Comparison of ENCODE assay signal across 24 mouse cellular contexts in the genomic region with DNA sequence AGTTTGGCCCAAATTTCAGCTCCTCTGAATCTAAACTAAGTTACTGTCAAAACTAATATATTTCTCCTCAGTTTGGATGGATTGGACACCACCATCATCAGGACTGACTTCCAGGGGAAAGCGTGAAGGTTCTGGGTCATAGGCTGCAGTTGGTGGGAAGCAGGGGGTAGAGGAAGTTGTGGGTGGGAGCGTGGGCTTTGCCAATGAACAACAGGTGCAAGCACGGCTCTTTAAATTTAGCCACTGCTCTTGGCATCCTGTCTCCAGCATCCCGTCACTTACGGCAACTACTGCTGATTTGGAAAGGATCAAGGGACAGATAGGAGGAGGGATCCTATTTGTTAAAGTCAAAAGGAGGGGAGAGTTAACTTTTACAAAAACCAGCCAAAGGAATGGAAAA. TPM values are rescaled to one million over a fixed set of nuclear protein-coding genes. Genes with fewer than 3 reads are reported as not detected.
DNase-seq lines count a peak whose midpoint lies in the region; ATAC-seq and TF ChIP-seq lines count a peak whose summit lies in the region.
"Had no signal": no experiment of that assay in that cellular context is flagged by ENCODE, and none has a peak within 500 bp of the region (broad histone marks: within the 10 kb centered on the region; RNA-seq: fewer than 3 reads in every experiment).

No protein-coding gene starts in this region.

- peak overlapping the region; percentile 67 for H3K27ac ChIP-seq in gastrocnemius, adult 2 months
- H3K27ac ChIP-seq in forebrain, embryonic 15.5 days (replicated peaks) = no peak overlapping the region
- H3K27ac ChIP-seq: forebrain, embryonic 12.5 days; hindbrain, embryonic 15.5 days; limb, embryonic 13.5 days; liver, embryonic 14.5 days; neural tube, embryonic 13.5 days had no signal

- intact Hi-C loops in left cerebral cortex, postnatal 4 days (cut with DNase I) = no loop called here
- intact Hi-C loops in gastrocnemius, adult 2 months (cut with DNase I) = no loop called here

- H3K4me2 ChIP-seq in forebrain, embryonic 15.5 days (replicated peaks) = no peak overlapping the region
- H3K4me2 ChIP-seq: forebrain, embryonic 12.5 days; hindbrain, embryonic 15.5 days; limb, embryonic 13.5 days; neural tube, embryonic 13.5 days had no signal

- no peaks in the 10 kb centered on the region for H3K36me3 ChIP-seq in forebrain, embryonic 15.5 days
- H3K36me3 ChIP-seq: forebrain, embryonic 12.5 days; hindbrain, embryonic 15.5 days; limb, embryonic 13.5 days; neural tube, embryonic 13.5 days had no signal

- H3K27me3 ChIP-seq in forebrain, embryonic 15.5 days = no peaks in the 10 kb centered on the region
- H3K27me3 ChIP-seq: hindbrain, embryonic 15.5 days; limb, embryonic 13.5 days; neural tube, embryonic 13.5 days had no signal

- no peak for TF ChIP-seq CTCF in gastrocnemius, adult 2 months (IDR thresholded peaks at IDR 0.05)

- 71% methylated on average over 5 of the region's 5 CpGs for WGBS in forebrain, embryonic 15.5 days

- no peak overlapping the region for H3K9ac ChIP-seq in forebrain, embryonic 15.5 days (replicated peaks)
- H3K9ac ChIP-seq: forebrain, embryonic 12.5 days; hindbrain, embryonic 15.5 days; limb, embryonic 13.5 days; liver, embryonic 14.5 days; neural tube, embryonic 13.5 days had no signal

- H3K4me3 ChIP-seq in gastrocnemius, adult 2 months = no peak overlapping the region
- no peak overlapping the region for H3K4me3 ChIP-seq in forebrain, embryonic 15.5 days
- H3K4me3 ChIP-seq: forebrain, embryonic 12.5 days; hindbrain, embryonic 15.5 days; limb, embryonic 13.5 days; neural tube, embryonic 13.5 days had no signal

- no peaks in the 10 kb centered on the region for H3K9me3 ChIP-seq in forebrain, embryonic 15.5 days
- H3K9me3 ChIP-seq: forebrain, embryonic 12.5 days; hindbrain, embryonic 15.5 days; limb, embryonic 13.5 days; neural tube, embryonic 13.5 days had no signal

- no peak for ATAC-seq in forebrain, embryonic 15.5 days (replicated peaks)
- ATAC-seq in activated CD4-positive, CD25-positive, alpha-beta regulatory T cell, adult 4 months = no peak

- peak; percentile 28 for DNase-seq in left cerebral cortex, postnatal 4 days
- DNase-seq in left cerebral cortex, adult 11 months (ENCODE audit: low spot score) = no peak
- DNase-seq in gastrocnemius, adult 2 months = peak; percentile 70
- DNase-seq in thymus, adult 18-20 months = peak; percentile 41 to 52
- no peak for DNase-seq in adrenal gland, adult 2 months
- no peak for DNase-seq in spleen, postnatal 14 days (ENCODE audit: low spot score in 2 of 2)
- DNase-seq: adrenal gland, postnatal 25 days; B cell, adult 2 months; embryo, embryonic 11 days; heart, postnatal 10 days; kidney, adult 11 months; kidney, postnatal 10 days; lung, postnatal 14 days; right cerebral cortex, postnatal 14 days had no signal

- H3K4me1 ChIP-seq in forebrain, embryonic 15.5 days = 0 out of 2 replicates have a peak, but pooled peaks cover under 1% of the 10 kb centered on the region
- H3K4me1 ChIP-seq: hindbrain, embryonic 15.5 days; neural tube, embryonic 13.5 days had no signal

RNA-seq across cellular contexts. Expression of a gene that starts 7.0 kb away (rescaled TPM):
- total RNA-seq in left cerebral cortex, postnatal 4 days (2021) = 10 to 100 TPM; 64.7 to 70.4 TPM
- total RNA-seq in gastrocnemius, adult 2 months (2021) = 10 to 100 TPM; 36.0 to 42.0 TPM
- 10 to 100 TPM; 36.2 to 48.2 TPM for total RNA-seq in adrenal gland, adult 2 months (2021)
- polyA plus RNA-seq in adrenal gland, adult 2 months (2012; rRNA removed) = 14.7 and 17.0 TPM in 2 replicates
- polyA plus RNA-seq in forebrain, embryonic 15.5 days (2015; fragmentation: Nextera tagmentation; extraction: Ambion mirVana) = 22.1 and 22.8 TPM in 2 replicates
- polyA plus RNA-seq in activated CD4-positive, CD25-positive, alpha-beta regulatory T cell, adult 4 months (2017; shearing (Covaris generic)) = 10 to 100 TPM; 23.2 to 30.5 TPM

RNA-seq across cellular contexts. Expression of a gene that starts 7.6 kb away (rescaled TPM):
- total RNA-seq in left cerebral cortex, postnatal 4 days (2021) = not detected
- not detected for total RNA-seq in gastrocnemius, adult 2 months (2021)
- total RNA-seq in adrenal gland, adult 2 months (2021) = not detected
- polyA plus RNA-seq in adrenal gland, adult 2 months (2012; rRNA removed) = not detected in 2 replicates
- polyA plus RNA-seq in forebrain, embryonic 15.5 days (2015; fragmentation: Nextera tagmentation; extraction: Ambion mirVana) = not detected in 2 replicates
- polyA plus RNA-seq in activated CD4-positive, CD25-positive, alpha-beta regulatory T cell, adult 4 months (2017; shearing (Covaris generic)) = not detected
- total RNA-seq: adrenal gland, postnatal 25 days; heart, postnatal 10 days; megakaryocyte-erythroid progenitor cell, adult 5-6 weeks; monocyte, adult 5-6 weeks had no signal
- polyA plus RNA-seq: forebrain, embryonic 12.5 days; hindbrain, embryonic 15.5 days; limb, embryonic 13.5 days; liver, embryonic 14.5 days; neural tube, embryonic 13.5 days; stomach, postnatal 0 days had no signal

Comparison
In these comparisons a context has a peak if more than half of its experiments do, and no peak if none do; other contexts are left out.
1. DNase-seq: peak in left cerebral cortex, postnatal 4 days (single experiment), gastrocnemius, adult 2 months (single experiment) and thymus, adult 18-20 months (2 of 2); none in left cerebral cortex, adult 11 months (single experiment), adrenal gland, adult 2 months (single experiment) and spleen, postnatal 14 days (0 of 2).